8 mouse cellular contexts compared by ENCODE assay signal in genomic region chr11:98836651-98837141, GRCm38 (mm10). TPM values are rescaled to one million over a fixed set of nuclear protein-coding genes. Genes with fewer than 3 reads are reported as not detected.
DNase-seq lines count a peak whose midpoint lies in the region; ATAC-seq and TF ChIP-seq lines count a peak whose summit lies in the region.

Gene Rapgefl1 (plus strand): TSS chr11:98836785.

- peak; percentile 76 for ATAC-seq in G1E (ENCODE audit: extremely low read depth, insufficient number of reproducible peaks, low FRiP score, poor library complexity, severe bottlenecking)
- peak; percentile 93 for ATAC-seq in forebrain, embryonic 14.5 days
- ATAC-seq in lung, embryonic 15.5 days (ENCODE audit: borderline replicate concordance, extremely low read depth, low FRiP score, low TSS enrichment): peak; percentile 91

- peak within 1 kb of the TSS; percentile 97 for H3K4me2 ChIP-seq in forebrain, embryonic 14.5 days (ENCODE audit: low read length)
- peak within 1 kb of the TSS; percentile 100 for H3K4me2 ChIP-seq in lung, embryonic 15.5 days

- H3K9me3 ChIP-seq in G1E (replicated peaks): no peaks in the 10 kb centered on the region
- no peaks in the 10 kb centered on the region for H3K9me3 ChIP-seq in forebrain, embryonic 14.5 days (replicated peaks; ENCODE audit: control insufficient read depth, low read length)
- H3K9me3 ChIP-seq in lung, embryonic 15.5 days: no peaks in the 10 kb centered on the region

- H3K36me3 ChIP-seq in G1E (replicated peaks): peaks cover 46% of the 10 kb centered on the region
- peaks cover 30% of the 10 kb centered on the region for H3K36me3 ChIP-seq in forebrain, embryonic 14.5 days (ENCODE audit: control insufficient read depth, insufficient read depth, low read length)
- peaks cover 28% of the 10 kb centered on the region for H3K36me3 ChIP-seq in lung, embryonic 15.5 days
- H3K36me3 ChIP-seq in thymus, adult 2 months (ENCODE audit: control insufficient read depth, insufficient read depth, low read length): peaks cover 21% of the 10 kb centered on the region

- under 1% methylated on average over 37 of the region's 48 CpGs for WGBS in forebrain, embryonic 14.5 days
- WGBS in lung, embryonic 15.5 days: under 1% methylated on average over 41 of the region's 48 CpGs
- WGBS in thymus, adult 2 months: 2% methylated on average over 48 of the region's 48 CpGs

- H3K9ac ChIP-seq in forebrain, embryonic 14.5 days (ENCODE audit: low read length): peak within 1 kb of the TSS; percentile 69
- H3K9ac ChIP-seq in lung, embryonic 15.5 days: peak within 1 kb of the TSS; percentile 60

- no peak for TF ChIP-seq CTCF in G1E (IDR thresholded peaks at IDR 0.05; ENCODE audit: low read depth, low read length)
- no peak for TF ChIP-seq CTCF in layer of hippocampus, adult 2 months (conservative IDR thresholded peaks at IDR 0.05)
- no peak for TF ChIP-seq CTCF in thymus, adult 2 months (IDR thresholded peaks at IDR 0.05; ENCODE audit: borderline replicate concordance, control insufficient read depth, extremely low read depth, insufficient read depth, low read length, poor library complexity)

- peak; percentile 85 for DNase-seq in G1E (ENCODE audit: low spot score)
- DNase-seq in cerebellum, adult 11 months: peak; percentile 83
- peak; percentile 83 for DNase-seq in forebrain, embryonic 14.5 days (ENCODE audit: low spot score)
- peak; percentile 53 for DNase-seq in heart, postnatal 25 days (ENCODE audit: low spot score)
- peak; percentile 71 to 82 for DNase-seq in layer of hippocampus, adult 2 months (ENCODE audit: low spot score in 2 of 2)
- DNase-seq in ovary, adult 18-20 months (ENCODE audit: low spot score): peak; percentile 66
- DNase-seq in thymus, adult 2 months: peak; percentile 77

- H3K4me1 ChIP-seq in G1E (ENCODE audit: insufficient read depth, low read depth, low read length): peaks cover 27% of the 10 kb centered on the region
- peaks cover 9% of the 10 kb centered on the region; the same call in 1 of the 2 replicates for H3K4me1 ChIP-seq in forebrain, embryonic 14.5 days (ENCODE audit: control insufficient read depth, insufficient read depth, low read length)
- peaks cover 18% of the 10 kb centered on the region for H3K4me1 ChIP-seq in lung, embryonic 15.5 days
- H3K4me1 ChIP-seq in thymus, adult 2 months (replicated peaks; ENCODE audit: control insufficient read depth, insufficient read depth, low read length): peaks cover 15% of the 10 kb centered on the region

- peaks cover 37% of the 10 kb centered on the region for H3K27me3 ChIP-seq in G1E (ENCODE audit: insufficient read depth, low read length)
- 0 out of 2 replicates have a peak, but pooled peaks cover 4% of the 10 kb centered on the region for H3K27me3 ChIP-seq in forebrain, embryonic 14.5 days (replicated peaks; ENCODE audit: control insufficient read depth, insufficient read depth, low read length)
- H3K27me3 ChIP-seq in lung, embryonic 15.5 days: peaks cover 27% of the 10 kb centered on the region
- H3K27me3 ChIP-seq in thymus, adult 2 months (ENCODE audit: control insufficient read depth, insufficient read depth, low read length): no peaks in the 10 kb centered on the region

- no peak within 1 kb of the TSS; the same call in 1 of the 2 replicates for H3K27ac ChIP-seq in forebrain, embryonic 14.5 days (ENCODE audit: low read depth, low read length)
- peak within 1 kb of the TSS; percentile 98 for H3K27ac ChIP-seq in layer of hippocampus, adult 2 months
- H3K27ac ChIP-seq in lung, embryonic 15.5 days: no peak within 1 kb of the TSS; the same call in 1 of the 2 replicates
- no peak within 1 kb of the TSS for H3K27ac ChIP-seq in thymus, adult 2 months (ENCODE audit: control insufficient read depth, insufficient read depth, low read length)

- H3K4me3 ChIP-seq in G1E (ENCODE audit: low read depth, low read length): peak within 1 kb of the TSS; percentile 74
- H3K4me3 ChIP-seq in forebrain, embryonic 14.5 days (ENCODE audit: low read depth, low read length): peak within 1 kb of the TSS; percentile 69
- peak within 1 kb of the TSS; percentile 97 for H3K4me3 ChIP-seq in layer of hippocampus, adult 2 months
- H3K4me3 ChIP-seq in lung, embryonic 15.5 days: peak within 1 kb of the TSS; percentile 62
- H3K4me3 ChIP-seq in thymus, adult 2 months (ENCODE audit: control insufficient read depth, insufficient read depth, low read length): peak within 1 kb of the TSS; percentile 63

- TF ChIP-seq POLR2A in thymus, adult 2 months (IDR thresholded peaks at IDR 0.05; ENCODE audit: control insufficient read depth, extremely low read depth, insufficient read depth, low read length, poor library complexity): no peak

- intact Hi-C loops in heart, postnatal 25 days (cut with DNase I): no loop called here

RNA-seq across cellular contexts. Expression of gene Rapgefl1, which starts in this region (rescaled TPM):
- total RNA-seq in G1E (2014; fragmentation: Nextera tagmentation): 0.34 TPM in 1 of 2 replicates, not detected in the other
- total RNA-seq in G1E (2017): 0.12 and 0.27 TPM in 2 replicates
- polyA plus RNA-seq in G1E (2012): 0.19 and 0.35 TPM in 2 replicates
- 3.0 and 4.5 TPM in 2 replicates for polyA plus RNA-seq in forebrain, embryonic 14.5 days (2014; fragmentation: Nextera tagmentation; extraction: Ambion mirVana)
- total RNA-seq in heart, postnatal 25 days (2021): under 1 TPM; 0.60 to 0.78 TPM
- 100 to 1,000 TPM; 213 to 240 TPM for total RNA-seq in layer of hippocampus, adult 2 months (2021)
- polyA plus RNA-seq in lung, embryonic 15.5 days (2015; fragmentation: Nextera tagmentation; extraction: Ambion mirVana): 0.86 and 1.4 TPM in 2 replicates
- 8.5 and 11.6 TPM in 2 replicates for polyA plus RNA-seq in thymus, adult 2 months (2012; rRNA removed)

Comparison
In these comparisons a context has a peak if more than half of its experiments do, and no peak if none do; other contexts are left out.
1. RNA of gene Rapgefl1 (total RNA-seq): 213 to 240 TPM in layer of hippocampus, adult 2 months; 0.60 to 0.78 TPM in heart, postnatal 25 days and 0.12 to 0.34 TPM in G1E; every median in the first group is over 100 times any median in the second.
2. Peak in DNase-seq, ATAC-seq and H3K4me3 ChIP-seq in G1E; RNA of the gene not detected or under 1 TPM.
3. Peak in DNase-seq in heart, postnatal 25 days; RNA of the gene not detected or under 1 TPM.
4. Peak in every context shown above with its lines, with median percentiles within 50 percentile points of each other: ATAC-seq, DNase-seq and H3K4me3 ChIP-seq.